Mouse (Mus musculus): ENCODE measurements around the gene Bin2. TPM values are rescaled to one million over a fixed set of nuclear protein-coding genes. Genes with fewer than 3 reads are reported as not detected.
A peak's percentile ranks its signal among the peaks of the same experiment; 100 is the strongest.

The Bin2 gene
- polyA plus RNA-seq (2016; fragmentation: Nextera tagmentation; extraction: Ambion mirVana) = 2.2 and 2.4 TPM in 2 replicates

DNA sequence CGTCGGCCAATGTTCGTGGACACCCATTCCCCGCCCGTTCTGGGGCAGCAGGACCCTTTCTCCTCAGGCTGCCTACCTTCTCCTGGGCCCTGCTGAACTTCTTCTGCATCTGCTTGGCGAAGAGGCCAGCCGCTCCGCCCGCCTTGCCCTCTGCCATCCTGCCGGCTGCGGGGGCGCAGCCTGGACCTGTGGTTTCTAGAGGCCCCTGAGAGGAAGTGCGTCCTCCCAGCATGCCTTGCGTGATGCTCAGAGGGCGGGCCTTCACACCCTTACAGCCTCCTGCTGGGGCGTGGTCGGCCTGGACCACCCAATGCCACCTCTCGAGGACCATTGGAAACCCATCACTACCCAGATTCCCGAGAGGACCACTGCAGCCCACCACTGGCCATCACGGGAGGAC, at the start of gene Bin2:
Gene Bin2, minus strand, starts transcription at position 217 of the 400 bp plus-strand sequence.
- no peaks in the 10 kb centered on the region for H3K9me3 ChIP-seq
- no peaks in the 10 kb centered on the region for H3K36me3 ChIP-seq
- peaks cover 4% of the 10 kb centered on the region; the same call in 1 of the 2 replicates for H3K4me1 ChIP-seq
- 91% methylated on average over 20 of the region's 20 CpGs for WGBS
- no peak within 1 kb of the TSS for H3K4me2 ChIP-seq (replicated peaks)
- H3K4me3 ChIP-seq = no peak within 1 kb of the TSS
- H3K9ac ChIP-seq = no peak within 1 kb of the TSS
- no peak within 1 kb of the TSS for H3K27ac ChIP-seq
- H3K27me3 ChIP-seq = 0 out of 2 replicates have a peak, but pooled peaks cover 2% of the 10 kb centered on the region
- ATAC-seq (ENCODE audit: insufficient number of reproducible peaks, insufficient read depth, low FRiP score, low TSS enrichment) = no peak

- H3K4me2 ChIP-seq (replicated peaks) = no peak overlapping the region
- no peak overlapping the region for H3K27ac ChIP-seq
- H3K4me3 ChIP-seq = no peak overlapping the region
- no peaks in the 10 kb centered on the region for H3K27me3 ChIP-seq
- no peaks in the 10 kb centered on the region for H3K36me3 ChIP-seq
- H3K4me1 ChIP-seq = no peaks in the 10 kb centered on the region
- 80% methylated on average over 11 of the region's 11 CpGs for WGBS
- no peak for ATAC-seq (ENCODE audit: insufficient number of reproducible peaks, insufficient read depth, low FRiP score, low TSS enrichment)
- no peaks in the 10 kb centered on the region for H3K9me3 ChIP-seq
- no peak overlapping the region for H3K9ac ChIP-seq
Measured at GRCm38 (mm10) chr15:100718572-100718971, 49.2 kb upstream of the Bin2 start.

GRCm38 (mm10) chr15:100717933-100718332, 48.6 kb upstream of the Bin2 start:
- no peak overlapping the region for H3K9ac ChIP-seq
- no peaks in the 10 kb centered on the region for H3K36me3 ChIP-seq
- H3K9me3 ChIP-seq = no peaks in the 10 kb centered on the region
- no peaks in the 10 kb centered on the region for H3K4me1 ChIP-seq
- ATAC-seq (ENCODE audit: insufficient number of reproducible peaks, insufficient read depth, low FRiP score, low TSS enrichment) = no peak
- no peak overlapping the region for H3K27ac ChIP-seq
- no peaks in the 10 kb centered on the region for H3K27me3 ChIP-seq
- 82% methylated on average over 6 of the region's 6 CpGs for WGBS
- no peak overlapping the region for H3K4me2 ChIP-seq (replicated peaks)
- no peak overlapping the region for H3K4me3 ChIP-seq

DNA sequence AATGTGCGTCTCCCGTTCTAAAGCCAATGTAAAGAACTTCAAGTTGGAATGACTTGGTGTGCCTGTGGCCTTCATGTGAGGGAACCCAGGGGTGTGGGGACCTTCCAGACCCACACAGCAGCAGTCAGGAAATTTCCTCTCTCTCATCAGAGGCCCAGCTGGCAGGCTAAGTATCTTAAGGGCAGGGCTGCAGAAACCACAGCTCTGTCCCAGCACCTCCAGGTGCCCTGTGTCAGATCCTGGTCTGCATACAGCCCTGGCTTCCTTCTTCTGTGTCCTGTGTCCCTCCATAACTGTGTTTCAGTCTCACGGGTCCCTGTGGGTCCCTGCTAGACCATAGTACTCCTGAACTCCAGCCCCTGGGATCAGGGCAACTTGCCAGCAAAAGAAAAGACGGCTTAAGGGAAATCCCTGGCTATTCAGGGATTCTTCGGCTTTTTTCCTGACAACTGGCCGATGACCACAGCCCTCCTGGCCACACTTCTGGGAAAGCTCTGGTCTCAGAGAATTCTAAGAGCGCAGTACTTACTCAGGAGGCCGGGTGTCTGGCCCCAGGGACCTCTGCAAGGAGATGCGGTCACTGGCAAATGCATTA, 46.1 kb upstream of the Bin2 start:
- Histone ChIP-seq H3K4me2 (replicated peaks) (no peak overlapping the region), H3K27me3 (no peaks in the 10 kb centered on the region), H3K4me1 (no peaks in the 10 kb centered on the region), H3K9me3 (no peaks in the 10 kb centered on the region), H3K27ac (no peak overlapping the region), H3K36me3 (no peaks in the 10 kb centered on the region), H3K9ac (no peak overlapping the region), H3K4me3 (no peak overlapping the region)
- 65% methylated on average over 9 of the region's 9 CpGs for WGBS
- no peak for ATAC-seq (ENCODE audit: insufficient number of reproducible peaks, insufficient read depth, low FRiP score, low TSS enrichment)

DNA sequence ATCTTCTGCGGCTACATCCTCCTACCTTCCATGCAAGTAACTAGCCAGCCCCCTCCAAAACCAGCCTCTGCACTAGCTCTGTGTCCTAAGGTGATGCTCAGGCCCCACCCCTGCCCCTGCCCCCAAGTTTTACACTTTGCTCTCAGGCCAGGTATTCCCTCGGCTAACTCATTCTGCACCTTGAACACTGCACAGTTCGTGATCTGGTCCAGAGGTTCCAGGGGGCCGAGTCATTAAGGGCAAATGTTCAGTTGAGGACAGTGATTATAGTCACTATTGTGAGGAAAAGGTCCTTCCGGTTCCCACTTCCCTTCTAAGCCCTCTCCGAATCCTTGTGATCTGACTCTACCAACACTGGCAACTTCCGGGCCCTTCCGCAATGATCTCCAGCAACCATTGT, 45.1 kb upstream of the Bin2 start:
- WGBS = 85% methylated on average over 8 of the region's 8 CpGs
- Histone ChIP-seq H3K27ac (no peak overlapping the region), H3K36me3 (no peaks in the 10 kb centered on the region), H3K27me3 (no peaks in the 10 kb centered on the region), H3K9ac (no peak overlapping the region), H3K4me3 (no peak overlapping the region), H3K4me2 (replicated peaks) (no peak overlapping the region), H3K4me1 (no peaks in the 10 kb centered on the region), H3K9me3 (no peaks in the 10 kb centered on the region)
- ATAC-seq (ENCODE audit: insufficient number of reproducible peaks, insufficient read depth, low FRiP score, low TSS enrichment) = no peak

GRCm38 (mm10) chr15:100710838-100711237, 41.5 kb upstream of the Bin2 start:
- ATAC-seq (ENCODE audit: insufficient number of reproducible peaks, insufficient read depth, low FRiP score, low TSS enrichment) = no peak
- H3K36me3 ChIP-seq = no peaks in the 10 kb centered on the region
- WGBS = 57% methylated on average over 6 of the region's 6 CpGs

DNA sequence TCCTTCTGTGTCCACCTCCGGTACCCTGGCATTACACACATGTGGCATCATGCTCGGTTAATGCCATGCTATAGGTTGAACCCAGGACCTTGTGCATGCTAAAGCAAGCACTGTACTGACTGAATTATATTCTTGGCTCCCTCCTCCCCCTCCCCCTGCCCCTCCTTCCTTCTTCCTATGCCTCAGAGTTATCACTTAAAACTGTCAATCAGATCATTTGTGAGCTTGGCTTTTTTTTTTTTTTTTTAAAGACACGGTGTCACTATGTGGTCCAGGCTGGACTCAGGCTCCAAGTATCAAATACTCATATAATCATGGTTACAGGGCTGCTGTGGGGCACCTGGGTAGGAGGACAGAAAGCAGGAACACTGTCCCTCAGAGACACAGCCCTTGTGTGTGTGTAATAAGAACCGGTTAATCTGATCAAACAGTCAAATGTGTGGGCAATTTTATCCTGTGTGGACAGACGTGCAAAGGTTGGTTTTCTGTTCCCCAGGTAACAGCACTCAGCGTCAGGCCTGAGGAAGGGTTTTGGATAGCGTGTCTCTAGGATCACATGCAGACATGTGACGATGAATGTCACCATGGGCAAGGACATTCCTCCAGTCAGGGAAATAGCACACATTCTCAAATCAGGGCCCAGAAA, 39.2 kb upstream of the Bin2 start:
- Histone ChIP-seq H3K27ac (no peak overlapping the region), H3K9me3 (no peaks in the 10 kb centered on the region), H3K4me2 (replicated peaks) (no peak overlapping the region), H3K36me3 (no peaks in the 10 kb centered on the region), H3K4me1 (peaks cover 8% of the 10 kb centered on the region), H3K4me3 (no peak overlapping the region), H3K9ac (no peak overlapping the region), H3K27me3 (peaks cover 12% of the 10 kb centered on the region)
- ATAC-seq (ENCODE audit: insufficient number of reproducible peaks, insufficient read depth, low FRiP score, low TSS enrichment) = no peak
- 65% methylated on average over 8 of the region's 8 CpGs for WGBS

More at GRCm38 (mm10) chr15:100710838-100711237, 41.5 kb upstream of the Bin2 start:
- Histone ChIP-seq H3K9ac (no peak overlapping the region), H3K27me3 (no peaks in the 10 kb centered on the region), H3K4me1 (no peaks in the 10 kb centered on the region), H3K9me3 (no peaks in the 10 kb centered on the region), H3K4me2 (replicated peaks) (no peak overlapping the region), H3K27ac (no peak overlapping the region), H3K4me3 (no peak overlapping the region)

DNA sequence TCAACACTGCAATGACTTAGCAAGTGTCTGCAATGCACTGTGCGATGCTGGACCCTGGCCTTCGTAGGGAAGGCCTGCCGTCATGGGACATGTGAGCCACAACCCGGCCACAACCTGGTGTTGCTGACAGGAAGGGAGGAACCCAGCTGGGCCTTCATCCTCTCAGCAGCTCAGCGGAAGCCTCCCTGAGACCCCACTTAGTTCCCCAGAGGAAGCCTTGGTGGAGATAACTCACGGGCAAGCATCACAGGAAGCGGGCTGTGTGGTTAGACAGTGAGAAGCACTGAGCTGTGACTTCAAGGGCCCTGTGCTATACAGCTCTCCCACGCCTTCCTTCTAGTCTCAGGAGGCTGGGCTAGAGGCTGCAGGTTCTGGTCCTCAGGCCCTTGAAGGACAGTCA, 36.9 kb upstream of the Bin2 start:
- no peak overlapping the region for H3K27ac ChIP-seq
- H3K9me3 ChIP-seq = no peaks in the 10 kb centered on the region
- peaks cover 8% of the 10 kb centered on the region for H3K4me1 ChIP-seq
- peaks cover 21% of the 10 kb centered on the region for H3K27me3 ChIP-seq
- no peak for ATAC-seq (ENCODE audit: insufficient number of reproducible peaks, insufficient read depth, low FRiP score, low TSS enrichment)
- WGBS = 58% methylated on average over 8 of the region's 8 CpGs
- no peak overlapping the region for H3K4me3 ChIP-seq
- H3K4me2 ChIP-seq (replicated peaks) = no peak overlapping the region
- H3K9ac ChIP-seq = no peak overlapping the region
- no peaks in the 10 kb centered on the region for H3K36me3 ChIP-seq

- Histone ChIP-seq H3K9me3 (no peaks in the 10 kb centered on the region), H3K4me1 (peaks cover 8% of the 10 kb centered on the region), H3K27me3 (peaks cover 21% of the 10 kb centered on the region), H3K9ac (no peak overlapping the region), H3K27ac (no peak overlapping the region), H3K4me2 (replicated peaks) (no peak overlapping the region), H3K4me3 (no peak overlapping the region), H3K36me3 (no peaks in the 10 kb centered on the region)
- ATAC-seq (ENCODE audit: insufficient number of reproducible peaks, insufficient read depth, low FRiP score, low TSS enrichment) = no peak
- WGBS = 78% methylated on average over 1 of the region's 1 CpGs
Measured at GRCm38 (mm10) chr15:100705376-100705775, 36.0 kb upstream of the Bin2 start.

DNA sequence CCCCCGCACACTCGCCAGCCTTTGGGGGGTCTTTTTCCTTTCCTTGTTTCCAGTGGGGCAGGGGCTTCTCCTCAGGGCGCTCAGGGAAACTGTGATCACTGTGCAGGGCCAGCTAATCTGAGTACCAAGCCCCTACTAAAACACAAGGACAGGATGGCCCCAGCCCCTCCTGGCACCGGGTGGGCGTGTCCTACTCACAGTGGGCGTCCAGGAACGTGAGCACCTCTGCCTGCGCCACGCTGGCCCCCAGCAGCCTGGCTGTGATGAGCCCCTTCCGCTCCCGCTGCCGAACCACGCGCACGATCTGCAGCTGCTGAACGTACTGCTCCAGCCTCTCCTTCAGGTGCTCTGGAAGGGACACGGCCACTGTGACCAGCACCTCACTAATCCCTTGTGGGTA, 34.6 kb upstream of the Bin2 start:
- peaks cover 21% of the 10 kb centered on the region for H3K27me3 ChIP-seq
- peaks cover 8% of the 10 kb centered on the region for H3K4me1 ChIP-seq
- no peak overlapping the region for H3K27ac ChIP-seq
- H3K9me3 ChIP-seq = no peaks in the 10 kb centered on the region
- peak overlapping the region; percentile 33 for H3K9ac ChIP-seq
- H3K36me3 ChIP-seq = no peaks in the 10 kb centered on the region
- H3K4me3 ChIP-seq = peak overlapping the region; percentile 19
- 4% methylated on average over 17 of the region's 17 CpGs for WGBS
- ATAC-seq (ENCODE audit: insufficient number of reproducible peaks, insufficient read depth, low FRiP score, low TSS enrichment) = no peak
- peak overlapping the region; percentile 45 for H3K4me2 ChIP-seq (replicated peaks)

DNA sequence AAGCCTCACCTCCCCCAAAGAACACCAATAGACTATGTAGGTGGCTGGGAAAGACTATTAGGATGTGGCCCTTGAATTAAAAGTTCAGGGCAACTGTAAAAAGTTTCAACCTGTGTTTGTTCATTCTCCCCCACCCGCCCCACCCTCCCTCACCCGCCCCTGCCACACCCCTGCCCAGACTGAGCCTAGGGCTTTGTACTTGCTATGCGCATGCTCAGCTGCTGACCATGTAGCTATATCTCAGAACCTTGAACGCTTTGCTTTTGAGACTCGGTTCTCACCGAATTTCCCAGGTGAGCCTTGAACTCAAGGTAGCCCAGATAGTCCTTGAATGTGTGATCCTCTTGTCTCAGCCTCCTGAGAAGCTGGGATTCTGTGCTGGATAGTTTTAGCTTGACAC, 32.5 kb upstream of the Bin2 start:
- no peak overlapping the region for H3K4me2 ChIP-seq (replicated peaks)
- 67% methylated on average over 6 of the region's 6 CpGs for WGBS
- H3K27me3 ChIP-seq = peaks cover 21% of the 10 kb centered on the region
- H3K36me3 ChIP-seq = no peaks in the 10 kb centered on the region
- no peak overlapping the region for H3K9ac ChIP-seq
- peaks cover 8% of the 10 kb centered on the region for H3K4me1 ChIP-seq
- H3K4me3 ChIP-seq = no peak overlapping the region
- no peaks in the 10 kb centered on the region for H3K9me3 ChIP-seq
- no peak overlapping the region for H3K27ac ChIP-seq
- ATAC-seq (ENCODE audit: insufficient number of reproducible peaks, insufficient read depth, low FRiP score, low TSS enrichment) = no peak

DNA sequence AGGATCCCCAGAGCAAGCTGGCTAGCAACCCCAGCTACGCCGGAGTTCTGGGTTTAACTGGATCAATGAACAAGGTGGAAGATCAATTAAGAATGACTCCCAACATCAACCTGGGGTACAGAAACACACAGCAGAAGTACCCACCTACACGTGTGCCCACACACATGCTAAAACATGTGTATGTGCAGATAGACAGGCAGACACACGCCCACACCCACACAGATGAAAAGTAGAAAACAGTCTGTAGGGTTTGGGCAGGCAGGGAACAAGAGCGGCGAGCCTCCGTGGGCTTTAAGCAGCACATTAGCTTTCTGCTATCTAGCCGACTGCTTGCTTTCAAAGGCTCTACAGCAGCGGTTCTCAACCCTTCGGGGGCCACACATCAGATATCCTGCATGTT, 31.8 kb upstream of the Bin2 start:
- no peak for ATAC-seq (ENCODE audit: insufficient number of reproducible peaks, insufficient read depth, low FRiP score, low TSS enrichment)

More for the DNA sequence above, 31.8 kb upstream of the Bin2 start:
- H3K4me2 ChIP-seq (replicated peaks) = no peak overlapping the region
- H3K9me3 ChIP-seq = no peaks in the 10 kb centered on the region
- H3K27me3 ChIP-seq = peaks cover 21% of the 10 kb centered on the region
- H3K36me3 ChIP-seq = no peaks in the 10 kb centered on the region
- H3K9ac ChIP-seq = no peak overlapping the region
- no peak overlapping the region for H3K27ac ChIP-seq
- 69% methylated on average over 10 of the region's 10 CpGs for WGBS
- no peak overlapping the region for H3K4me3 ChIP-seq
- peaks cover 8% of the 10 kb centered on the region for H3K4me1 ChIP-seq

Measured in embryonic facial prominence, embryonic 12.5 days (tissue).